Mouse (Mus musculus) megakaryocyte, embryonic 14.5 days (primary cell): Measurements from ENCODE around the gene Il17rd.

Source experiments
- FLI1 ChIP-seq: IDR thresholded peaks from 2 replicates; pipeline ENCODE4 v1.6.1; 2012; ENCODE audit warnings: low read length, inconsistent platforms, mixed read lengths
- GATA1 ChIP-seq: IDR thresholded peaks from 3 replicates; pipeline ENCODE4 v1.6.1; 2012; ENCODE audit warnings: mixed read lengths, low read length, inconsistent platforms, borderline replicate concordance

DNA sequence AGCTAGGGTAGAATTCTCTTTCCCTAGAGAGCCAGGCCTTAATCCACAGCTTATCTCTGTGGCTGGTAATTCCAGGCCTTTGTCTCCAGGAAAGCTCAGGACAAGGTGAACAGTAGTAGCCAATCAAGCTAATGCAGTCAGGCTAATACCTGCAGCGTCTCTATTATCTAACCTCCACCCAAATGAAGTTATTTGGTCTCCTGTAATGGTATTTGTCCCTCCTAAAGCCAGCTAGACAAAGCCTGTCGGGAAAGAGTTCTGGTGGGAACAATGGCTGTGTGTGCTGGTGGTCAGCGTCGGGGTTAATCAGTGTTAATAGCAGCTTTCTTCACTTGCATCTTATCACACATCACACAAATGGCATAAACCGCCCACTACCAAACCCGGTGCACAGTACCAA is 32.8 kb upstream of the Il17rd start:
- TF ChIP-seq GATA1 = no peak
- no peak for TF ChIP-seq FLI1
